Mouse (Mus musculus): ENCODE data around the gene Akr1b10.

GRCm38 (mm10) chr6:34350037-34350699 is 33.9 kb upstream of the Akr1b10 start:
- TF ChIP-seq EP300 (IDR thresholded peaks at IDR 0.05; ENCODE audit: insufficient read depth, low read depth, low read length) (no peak), CTCF (IDR thresholded peaks at IDR 0.05; ENCODE audit: low read depth, low read length) (no peak)

All from ES-Bruce4 (cell line).